Mouse (Mus musculus): ENCODE results near the gene Urad. TPM values are rescaled to one million over a fixed set of nuclear protein-coding genes. Genes with fewer than 3 reads are reported as not detected.

The Urad gene
- polyA plus RNA-seq, 1 experiment from 2014 or later = not detected

GRCm38 (mm10) chr5:147305856-147306637 is 16.2 kb downstream of the Urad start:
- no peaks in the 10 kb centered on the region for H3K36me3 ChIP-seq (ENCODE audit: control insufficient read depth, insufficient read depth, low read length)
- H3K27me3 ChIP-seq (ENCODE audit: control insufficient read depth, insufficient read depth, low read length) = peaks cover 88% of the 10 kb centered on the region
- no peaks in the 10 kb centered on the region for H3K4me1 ChIP-seq (ENCODE audit: control insufficient read depth, insufficient read depth, low read length)
- under 1% methylated on average over 58 of the region's 58 CpGs for WGBS
- H3K4me3 ChIP-seq (ENCODE audit: low read depth, low read length) = peak overlapping the region; percentile 17
- H3K4me2 ChIP-seq (replicated peaks; ENCODE audit: low read depth, low read length) = peak overlapping the region; percentile 16; the same call in 1 of the 2 replicates
- no peak overlapping the region for H3K9ac ChIP-seq (replicated peaks; ENCODE audit: low read depth, low read length)
- no peak overlapping the region for H3K27ac ChIP-seq (ENCODE audit: low read length)
- ATAC-seq (ENCODE audit: insufficient number of reproducible peaks, insufficient read depth, low FRiP score, low read depth) = no peak; the same call in 1 of the 2 replicates
- no peaks in the 10 kb centered on the region for H3K9me3 ChIP-seq (ENCODE audit: control insufficient read depth, low read depth, low read length)

- no peaks in the 10 kb centered on the region for H3K9me3 ChIP-seq (ENCODE audit: control insufficient read depth, low read depth, low read length)
- H3K4me2 ChIP-seq (replicated peaks; ENCODE audit: low read depth, low read length) = no peak overlapping the region
- no peaks in the 10 kb centered on the region for H3K36me3 ChIP-seq (ENCODE audit: control insufficient read depth, insufficient read depth, low read length)
- WGBS = 1% methylated on average over 16 of the region's 16 CpGs
- no peak overlapping the region for H3K9ac ChIP-seq (replicated peaks; ENCODE audit: low read depth, low read length)
- peaks cover under 1% of the 10 kb centered on the region; the same call in 1 of the 2 replicates for H3K4me1 ChIP-seq (ENCODE audit: control insufficient read depth, insufficient read depth, low read length)
- no peak for ATAC-seq (ENCODE audit: insufficient number of reproducible peaks, insufficient read depth, low FRiP score, low read depth)
- H3K27ac ChIP-seq (ENCODE audit: low read length) = no peak overlapping the region
- H3K27me3 ChIP-seq (ENCODE audit: control insufficient read depth, insufficient read depth, low read length) = peaks cover 88% of the 10 kb centered on the region
- H3K4me3 ChIP-seq (ENCODE audit: low read depth, low read length) = peak overlapping the region; percentile 7; the same call in 1 of the 2 replicates
These were observed 17.1 kb downstream of the Urad start for GRCm38 (mm10) chr5:147305166-147305565.

- H3K36me3 ChIP-seq (ENCODE audit: control insufficient read depth, insufficient read depth, low read length) = no peaks in the 10 kb centered on the region
- peak overlapping the region; percentile 7; the same call in 1 of the 2 replicates for H3K4me3 ChIP-seq (ENCODE audit: low read depth, low read length)
- peaks cover 90% of the 10 kb centered on the region for H3K27me3 ChIP-seq (ENCODE audit: control insufficient read depth, insufficient read depth, low read length)
- H3K9ac ChIP-seq (replicated peaks; ENCODE audit: low read depth, low read length) = no peak overlapping the region
- no peak overlapping the region for H3K4me2 ChIP-seq (replicated peaks; ENCODE audit: low read depth, low read length)
- H3K9me3 ChIP-seq (ENCODE audit: control insufficient read depth, low read depth, low read length) = no peaks in the 10 kb centered on the region
- H3K4me1 ChIP-seq (ENCODE audit: control insufficient read depth, insufficient read depth, low read length) = peaks cover 7% of the 10 kb centered on the region; the same call in 1 of the 2 replicates
- WGBS = under 1% methylated on average over 54 of the region's 54 CpGs
- no peak for ATAC-seq (ENCODE audit: insufficient number of reproducible peaks, insufficient read depth, low FRiP score, low read depth)
- no peak overlapping the region for H3K27ac ChIP-seq (ENCODE audit: low read length)
These were observed 17.7 kb downstream of the Urad start for GRCm38 (mm10) chr5:147304276-147305155.

GRCm38 (mm10) chr5:147302746-147303400 is 19.4 kb downstream of the Urad start:
- no peaks in the 10 kb centered on the region for H3K36me3 ChIP-seq (ENCODE audit: control insufficient read depth, insufficient read depth, low read length)
- H3K4me3 ChIP-seq (ENCODE audit: low read depth, low read length) = no peak overlapping the region
- no peak overlapping the region for H3K4me2 ChIP-seq (replicated peaks; ENCODE audit: low read depth, low read length)
- H3K9ac ChIP-seq (replicated peaks; ENCODE audit: low read depth, low read length) = no peak overlapping the region
- peaks cover 87% of the 10 kb centered on the region for H3K27me3 ChIP-seq (ENCODE audit: control insufficient read depth, insufficient read depth, low read length)
- WGBS = 12% methylated on average over 13 of the region's 13 CpGs
- H3K9me3 ChIP-seq (ENCODE audit: control insufficient read depth, low read depth, low read length) = no peaks in the 10 kb centered on the region
- no peak overlapping the region for H3K27ac ChIP-seq (ENCODE audit: low read length)
- peaks cover 7% of the 10 kb centered on the region; the same call in 1 of the 2 replicates for H3K4me1 ChIP-seq (ENCODE audit: control insufficient read depth, insufficient read depth, low read length)
- no peak for ATAC-seq (ENCODE audit: insufficient number of reproducible peaks, insufficient read depth, low FRiP score, low read depth)

GRCm38 (mm10) chr5:147302141-147302540 is 20.1 kb downstream of the Urad start:
- no peaks in the 10 kb centered on the region for H3K9me3 ChIP-seq (ENCODE audit: control insufficient read depth, low read depth, low read length)
- H3K4me2 ChIP-seq (replicated peaks; ENCODE audit: low read depth, low read length) = no peak overlapping the region
- H3K27me3 ChIP-seq (ENCODE audit: control insufficient read depth, insufficient read depth, low read length) = peaks cover 87% of the 10 kb centered on the region
- 18% methylated on average over 8 of the region's 8 CpGs for WGBS
- no peak for ATAC-seq (ENCODE audit: insufficient number of reproducible peaks, insufficient read depth, low FRiP score, low read depth)
- no peak overlapping the region for H3K9ac ChIP-seq (replicated peaks; ENCODE audit: low read depth, low read length)
- no peaks in the 10 kb centered on the region for H3K36me3 ChIP-seq (ENCODE audit: control insufficient read depth, insufficient read depth, low read length)
- H3K27ac ChIP-seq (ENCODE audit: low read length) = no peak overlapping the region
- peaks cover 7% of the 10 kb centered on the region; the same call in 1 of the 2 replicates for H3K4me1 ChIP-seq (ENCODE audit: control insufficient read depth, insufficient read depth, low read length)
- no peak overlapping the region for H3K4me3 ChIP-seq (ENCODE audit: low read depth, low read length)

- no peak overlapping the region for H3K4me3 ChIP-seq (ENCODE audit: low read depth, low read length)
- H3K27me3 ChIP-seq (ENCODE audit: control insufficient read depth, insufficient read depth, low read length) = peaks cover 82% of the 10 kb centered on the region
- peaks cover 7% of the 10 kb centered on the region; the same call in 1 of the 2 replicates for H3K4me1 ChIP-seq (ENCODE audit: control insufficient read depth, insufficient read depth, low read length)
- no peak overlapping the region for H3K27ac ChIP-seq (ENCODE audit: low read length)
- no peak overlapping the region for H3K9ac ChIP-seq (replicated peaks; ENCODE audit: low read depth, low read length)
- H3K36me3 ChIP-seq (ENCODE audit: control insufficient read depth, insufficient read depth, low read length) = no peaks in the 10 kb centered on the region
- H3K9me3 ChIP-seq (ENCODE audit: control insufficient read depth, low read depth, low read length) = no peaks in the 10 kb centered on the region
- no peak for ATAC-seq (ENCODE audit: insufficient number of reproducible peaks, insufficient read depth, low FRiP score, low read depth)
- no peak overlapping the region for H3K4me2 ChIP-seq (replicated peaks; ENCODE audit: low read depth, low read length)
- WGBS = 12% methylated on average over 10 of the region's 10 CpGs
These were observed 20.5 kb downstream of the Urad start for GRCm38 (mm10) chr5:147301781-147302070.

- WGBS = 5% methylated on average over 21 of the region's 21 CpGs
- no peak for ATAC-seq (ENCODE audit: insufficient number of reproducible peaks, insufficient read depth, low FRiP score, low read depth)
- Histone ChIP-seq H3K4me2 (replicated peaks; ENCODE audit: low read depth, low read length) (no peak overlapping the region), H3K27me3 (ENCODE audit: control insufficient read depth, insufficient read depth, low read length) (peaks cover 77% of the 10 kb centered on the region), H3K9me3 (ENCODE audit: control insufficient read depth, low read depth, low read length) (no peaks in the 10 kb centered on the region), H3K9ac (replicated peaks; ENCODE audit: low read depth, low read length) (no peak overlapping the region), H3K27ac (ENCODE audit: low read length) (no peak overlapping the region), H3K4me1 (ENCODE audit: control insufficient read depth, insufficient read depth, low read length) (peaks cover 7% of the 10 kb centered on the region; the same call in 1 of the 2 replicates), H3K4me3 (ENCODE audit: low read depth, low read length) (no peak overlapping the region), H3K36me3 (ENCODE audit: control insufficient read depth, insufficient read depth, low read length) (no peaks in the 10 kb centered on the region)
These were observed 21.1 kb downstream of the Urad start for GRCm38 (mm10) chr5:147300917-147301780.
